Mouse (Mus musculus) liver, embryonic 14.5 days (tissue): Measurements from ENCODE around the gene Fbxo34.

Source experiments
- CTCF ChIP-seq: IDR thresholded peaks from 2 replicates; pipeline ENCODE4 v1.5.1; 2016; ENCODE audit warnings: antibody characterized with exemption, low read depth, control low read depth
- EP300 ChIP-seq: IDR thresholded peaks from 2 replicates; pipeline ENCODE4 v1.6.1; 2016; ENCODE audit warnings: antibody characterized with exemption, low read depth

DNA sequence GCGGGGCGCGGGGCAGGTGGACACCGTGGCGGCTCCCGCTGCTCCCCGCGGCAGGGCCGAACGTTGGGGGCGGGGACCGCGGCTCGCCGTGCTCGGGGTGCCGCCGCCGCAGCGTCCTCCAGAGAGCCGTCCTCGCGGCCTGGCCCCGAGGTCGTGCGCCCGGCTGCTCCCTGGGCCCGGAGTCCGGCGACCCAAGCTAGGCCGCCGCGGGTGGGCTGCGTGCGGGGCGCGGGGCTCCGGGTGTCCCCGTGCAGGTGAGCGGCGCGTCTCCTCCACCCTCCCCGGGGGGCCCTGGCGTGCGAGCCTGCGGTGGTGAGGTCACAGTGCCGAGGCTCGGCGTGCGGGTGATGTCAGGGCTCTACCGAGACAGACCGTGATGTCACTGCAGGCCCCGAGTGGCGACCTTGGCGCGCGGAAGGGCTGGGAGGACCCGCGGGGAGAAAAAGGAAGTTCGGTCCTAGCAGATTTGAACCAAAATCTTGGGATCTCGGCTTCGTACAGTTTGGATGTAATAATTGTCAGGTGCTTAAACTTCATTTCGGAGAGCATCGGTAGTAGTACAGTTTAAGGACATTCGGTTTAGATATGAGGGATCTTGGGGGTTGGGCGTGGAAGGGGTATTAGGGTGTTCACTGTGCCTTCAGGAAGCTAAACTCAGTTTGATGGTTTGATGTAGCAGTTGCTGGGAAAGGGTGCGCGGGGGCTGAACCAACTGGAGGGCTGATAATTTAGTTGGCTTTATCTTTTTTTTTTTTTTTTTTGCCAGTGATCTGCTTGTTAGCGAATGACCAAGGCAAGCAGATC is 22.7 kb downstream of the Fbxo34 start:
- TF ChIP-seq CTCF (no peak), EP300 (no peak)
